Mouse (Mus musculus) frontal cortex, postnatal 25 days (tissue): ENCODE measurements around the gene Traf6.
"Not testable (repeated sequence)": the region's sequence is repeated elsewhere in the genome, so short reads cannot be mapped to it uniquely, and the experiment has no call there.

Experiments used
- DNase-seq, 2 experiments: peaks; one replicate each; pipeline ENCODE4 v3.0.0; 2022; ENCODE audit warnings: low spot score in 2 of 2

Gene Traf6

DNA sequence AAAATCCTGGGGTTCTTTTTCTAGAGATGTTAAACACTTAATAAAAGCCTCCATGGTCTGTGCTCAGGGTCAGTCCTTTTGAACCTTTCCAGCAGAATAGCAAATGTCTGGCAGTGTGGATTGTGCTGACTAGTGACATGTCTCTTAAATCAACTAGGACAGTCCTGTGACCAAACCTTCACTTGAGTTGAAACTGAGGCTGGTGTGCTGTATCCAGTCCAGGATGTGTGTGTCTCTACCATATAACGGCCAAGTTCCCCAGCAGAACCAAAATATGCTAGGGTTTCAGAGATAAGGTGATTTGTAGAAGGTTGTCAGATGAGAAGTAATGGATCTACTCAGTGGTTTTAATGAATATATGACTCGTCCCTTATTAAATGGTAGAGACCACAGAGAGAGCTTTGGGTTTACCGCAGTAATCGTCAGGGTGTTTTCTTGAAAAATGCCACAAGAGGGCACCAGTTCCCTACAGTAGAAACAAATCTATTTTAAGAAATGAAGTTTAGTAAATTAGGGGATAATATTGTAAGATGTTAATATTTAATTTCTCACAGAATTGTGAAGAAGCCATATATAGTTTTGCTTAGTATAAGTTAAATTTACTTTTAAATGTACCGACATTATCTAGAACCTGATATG lies 15.5 kb downstream of the Traf6 start:
- DNase-seq, result no peak

DNA sequence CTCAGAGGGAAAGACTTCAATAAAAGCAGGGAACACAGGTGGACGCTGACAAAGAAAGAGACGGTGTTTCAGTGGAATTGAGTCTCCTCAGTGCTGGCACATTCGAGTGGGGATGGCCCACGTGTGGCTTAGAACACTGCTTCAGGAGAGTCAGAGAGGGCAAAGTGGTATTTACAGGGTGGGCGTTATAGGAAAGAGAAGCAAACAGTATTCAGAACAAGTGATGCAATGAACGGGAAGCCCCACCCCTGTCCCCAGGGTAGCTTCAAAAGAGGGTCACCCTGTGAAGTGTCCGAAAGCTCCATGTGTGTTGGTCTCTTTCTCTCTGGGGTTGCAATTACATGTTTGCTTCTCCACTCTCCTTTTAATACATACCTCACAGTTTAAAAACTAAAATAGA lies 17.4 kb downstream of the Traf6 start:
- no peak for DNase-seq

DNA sequence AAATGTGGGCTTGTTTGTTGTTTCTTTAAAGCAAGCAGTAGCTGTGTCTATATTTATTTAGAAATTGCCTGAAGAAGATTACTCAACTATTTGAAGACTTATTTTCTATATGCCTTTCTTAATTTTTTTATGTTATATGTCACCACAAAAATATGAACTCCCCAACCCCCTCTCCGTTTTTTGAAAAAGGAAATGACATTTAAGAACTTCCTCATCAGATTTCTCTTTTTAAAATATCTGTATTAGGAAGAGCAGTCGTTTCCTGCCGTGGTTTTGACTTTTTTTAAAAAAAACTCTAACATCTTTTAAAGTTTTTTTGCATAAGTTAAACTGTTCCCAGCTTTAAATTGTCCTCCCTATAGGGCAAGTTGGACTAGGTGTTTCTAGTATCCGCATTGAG lies 21.1 kb downstream of the Traf6 start:
- no peak for DNase-seq

DNA sequence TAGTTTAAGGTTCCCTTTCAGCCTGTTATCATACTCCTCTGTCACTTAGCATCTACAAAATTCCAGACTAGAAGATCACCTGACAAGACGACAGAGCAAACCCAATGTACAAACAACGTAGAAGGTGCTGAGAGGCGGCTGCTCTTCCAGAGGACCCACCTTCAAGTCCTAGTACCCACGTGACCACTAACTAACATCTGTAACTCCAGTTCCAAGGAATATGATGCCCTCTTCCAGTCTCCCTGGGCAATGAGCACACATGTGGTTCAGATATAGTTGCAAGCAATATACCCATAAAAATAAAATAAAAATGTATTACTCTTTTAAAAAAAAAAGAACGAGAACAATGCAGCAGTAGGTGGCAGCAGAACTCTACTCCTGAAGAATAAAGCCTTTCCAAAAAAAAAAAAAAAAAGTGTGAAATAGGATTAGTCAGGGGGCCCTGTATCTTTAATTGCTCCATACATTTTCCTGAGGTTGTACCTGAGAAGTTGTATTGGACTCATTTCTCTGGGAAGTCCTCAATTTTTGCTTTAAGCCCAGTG lies 27.8 kb downstream of the Traf6 start:
- DNase-seq, result no peak

DNA sequence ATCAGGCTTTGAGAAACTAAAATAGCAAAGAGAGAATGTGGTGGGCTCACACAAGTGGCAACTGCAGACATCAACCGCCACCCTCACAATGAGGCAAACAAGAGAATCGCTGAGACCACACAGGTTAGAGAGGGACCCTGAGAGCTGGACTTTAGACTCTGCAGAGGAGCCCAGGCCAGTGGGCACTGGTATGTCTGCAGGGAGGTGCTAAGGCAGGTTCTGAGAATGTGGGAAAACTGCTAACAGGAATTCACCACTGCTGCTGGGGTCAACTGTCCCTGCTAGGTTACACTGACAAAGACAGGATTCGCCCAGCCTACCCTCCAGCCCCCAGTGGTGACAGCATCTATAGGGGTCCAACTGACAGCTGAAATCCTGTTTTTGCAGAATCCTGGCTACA lies 33.4 kb downstream of the Traf6 start:
- DNase-seq, result no peak

DNA sequence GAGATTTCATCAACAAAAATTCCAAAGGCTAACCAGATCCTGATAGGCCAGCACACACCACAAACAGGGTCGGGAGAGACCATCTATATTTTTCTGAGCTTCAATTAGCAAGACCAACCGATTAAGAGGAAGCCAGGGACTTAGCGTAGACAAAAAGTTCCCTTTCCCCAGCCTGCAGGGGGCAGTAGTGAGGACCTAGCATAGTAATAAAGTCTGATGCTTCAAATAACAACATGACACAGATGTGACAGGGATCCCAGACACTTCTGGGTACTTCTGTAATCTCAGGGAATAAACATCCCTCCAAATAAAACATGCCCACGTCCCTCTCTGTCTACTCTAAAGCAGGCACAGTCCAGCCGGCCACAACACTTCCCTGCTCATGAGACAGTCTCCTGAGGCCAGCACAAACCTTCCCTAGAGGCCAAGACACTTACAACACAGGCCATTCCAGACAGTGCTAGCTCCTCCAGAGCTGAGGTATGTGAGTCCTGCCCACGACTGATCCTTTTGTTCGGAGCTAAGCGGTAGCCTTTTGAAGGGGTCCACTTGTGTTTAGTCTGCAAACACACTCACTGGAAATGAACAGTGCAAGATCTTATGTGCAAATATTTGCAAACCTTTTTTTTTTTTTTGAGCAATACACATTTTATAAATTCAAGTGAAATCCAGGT lies 37.6 kb downstream of the Traf6 start:
- no peak for DNase-seq

DNA sequence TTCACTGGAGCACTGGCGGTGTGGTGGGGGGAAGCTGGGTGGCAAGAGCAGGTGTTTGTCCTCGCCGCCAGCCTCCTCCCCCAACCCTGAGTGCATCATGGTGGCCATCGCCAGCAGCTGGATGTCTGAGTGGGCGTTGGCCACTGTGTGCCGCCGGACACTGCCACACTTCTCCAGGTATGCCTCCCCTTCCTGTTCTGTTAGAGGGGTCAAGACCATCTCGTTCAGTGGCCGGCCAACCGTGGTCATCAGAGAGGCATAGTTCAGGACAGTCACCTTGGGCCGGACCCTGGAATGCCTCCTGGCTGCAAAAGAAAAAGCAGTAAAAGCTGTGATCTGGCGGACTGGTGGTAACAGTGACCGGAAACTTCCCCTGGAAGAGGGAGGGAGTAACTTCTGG lies 38.9 kb downstream of the Traf6 start:
- no peak for DNase-seq

DNA sequence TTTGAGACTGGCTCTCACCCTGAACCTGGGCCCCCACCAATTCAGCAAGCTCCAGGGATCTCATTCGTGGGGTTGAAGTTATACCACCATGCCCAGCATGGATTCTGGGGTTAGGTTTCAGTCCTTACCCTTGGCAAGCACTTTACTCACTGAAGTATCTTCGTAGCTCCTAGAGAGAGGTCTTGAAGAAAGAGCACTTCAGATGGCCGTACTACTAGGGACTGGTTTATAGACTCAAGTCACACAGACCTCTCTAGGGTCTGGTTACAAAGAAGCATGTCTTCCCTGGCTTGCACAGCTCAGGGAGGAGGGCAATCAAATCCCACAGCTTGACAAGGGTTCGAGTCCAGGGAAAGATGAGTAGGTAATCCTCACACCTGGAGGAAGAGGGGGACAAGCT lies 43.6 kb downstream of the Traf6 start:
- no peak for DNase-seq

DNA sequence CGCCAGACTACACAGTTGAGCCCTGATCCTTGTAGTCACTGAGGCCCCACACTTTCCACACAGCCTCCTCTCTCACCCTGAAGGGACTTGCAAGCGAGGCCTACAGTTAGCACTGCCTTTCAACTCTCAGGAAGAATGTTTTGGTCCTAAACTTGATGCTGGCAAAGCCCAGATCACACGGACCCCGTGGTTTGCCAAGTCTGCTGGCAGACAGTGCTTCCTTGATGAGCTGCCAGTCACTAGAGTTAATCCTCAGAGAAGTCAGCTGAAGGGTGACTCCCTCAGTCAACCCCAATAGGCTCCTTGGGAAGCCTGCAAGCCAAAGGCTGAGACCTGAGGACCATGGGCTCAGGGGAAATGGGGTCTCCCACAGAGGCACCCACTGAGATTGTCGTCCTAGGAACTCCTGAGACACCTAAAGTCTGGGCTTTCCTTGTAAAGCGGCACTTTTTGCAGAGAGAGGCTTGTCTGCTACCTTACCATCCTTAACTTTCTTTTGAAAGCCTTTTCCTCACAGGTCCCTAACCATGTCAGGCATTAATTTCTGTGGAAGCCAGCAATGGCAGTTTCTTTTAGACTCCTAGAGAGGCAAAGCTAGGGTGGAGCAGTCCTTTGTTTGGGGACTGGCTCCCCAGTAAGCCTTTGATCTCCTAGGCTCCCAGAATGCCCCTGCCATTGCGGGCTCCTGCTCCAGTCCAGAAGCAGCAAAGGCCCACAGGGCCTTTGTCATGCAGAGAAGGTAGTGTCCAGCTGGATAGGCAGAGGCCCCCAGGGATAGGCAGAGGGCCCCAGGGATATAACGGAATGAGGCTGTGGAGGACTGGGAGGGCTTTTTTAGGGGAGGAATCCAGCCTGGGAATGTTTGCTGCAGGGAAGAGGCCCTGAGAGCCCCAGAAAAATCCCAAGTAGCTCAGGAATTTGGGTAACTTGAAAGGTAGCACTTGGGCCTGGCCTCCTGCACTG lies 44.4 kb downstream of the Traf6 start:
- DNase-seq, result no peak

DNA sequence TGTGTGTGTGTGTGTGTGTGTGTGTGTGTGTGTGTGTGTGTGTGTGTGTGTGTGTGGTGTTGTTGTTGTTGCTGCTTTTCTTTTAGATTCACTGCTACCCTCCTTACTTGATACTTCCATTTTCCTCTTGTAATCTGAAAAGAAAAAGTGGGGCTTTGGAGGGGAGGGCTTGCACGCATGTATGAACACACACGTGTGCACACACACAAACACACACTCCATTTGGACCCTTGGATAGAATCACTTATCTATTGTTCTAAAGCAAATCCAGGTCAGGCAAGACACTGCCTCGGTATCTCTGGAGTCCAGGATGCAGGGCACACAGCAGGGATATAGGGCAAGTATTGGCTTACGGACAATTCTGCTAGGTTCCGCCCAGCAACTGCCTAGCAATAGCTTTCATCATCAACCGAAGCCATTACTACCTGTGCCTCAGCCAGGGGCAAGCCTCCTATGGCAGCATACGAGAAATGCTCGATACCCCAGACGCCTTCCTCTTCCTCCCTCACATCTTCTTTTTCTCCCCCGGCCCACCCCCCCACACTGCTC lies 45.2 kb downstream of the Traf6 start:
- no peak for DNase-seq

DNA sequence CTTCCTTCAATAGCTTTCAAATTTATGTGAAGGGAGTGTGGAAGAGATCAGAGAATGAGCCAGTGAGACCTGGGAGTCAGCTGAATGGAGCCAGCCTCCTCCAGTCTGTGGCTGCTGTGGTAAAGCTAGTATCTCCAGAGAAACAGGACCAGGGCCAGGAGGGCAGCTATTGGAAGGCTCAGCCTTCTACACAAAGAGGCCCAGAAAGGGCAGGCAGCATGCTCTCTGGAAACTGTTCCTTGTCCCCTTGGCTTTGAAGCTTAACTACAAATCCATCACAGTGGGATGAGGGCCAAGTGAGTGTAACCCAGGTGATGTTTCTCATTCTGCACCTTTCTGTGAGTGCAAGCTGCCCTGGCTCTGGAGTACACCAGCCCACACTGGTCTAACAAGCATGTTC lies 49.6 kb downstream of the Traf6 start:
- DNase-seq, result no peak

DNA sequence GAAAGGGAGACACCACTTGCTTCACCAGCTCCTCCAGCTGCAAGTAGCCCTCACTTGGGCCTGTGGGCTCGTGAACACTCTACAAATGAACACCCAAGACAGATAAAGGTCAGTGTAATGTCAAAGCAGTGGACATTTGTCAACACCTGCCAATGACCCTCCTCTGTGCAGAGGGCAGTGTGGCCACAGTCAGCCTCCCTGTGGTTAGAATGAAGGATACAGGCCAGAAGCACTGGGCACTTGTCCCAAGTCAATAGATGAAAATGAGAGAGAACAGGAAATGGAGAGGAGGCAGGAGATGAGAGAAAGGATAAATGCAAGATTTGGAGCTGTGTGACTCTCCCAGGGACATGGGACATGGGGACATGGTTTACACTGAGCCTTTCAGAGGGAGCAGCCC lies 51.2 kb downstream of the Traf6 start:
- DNase-seq, result no peak

DNA sequence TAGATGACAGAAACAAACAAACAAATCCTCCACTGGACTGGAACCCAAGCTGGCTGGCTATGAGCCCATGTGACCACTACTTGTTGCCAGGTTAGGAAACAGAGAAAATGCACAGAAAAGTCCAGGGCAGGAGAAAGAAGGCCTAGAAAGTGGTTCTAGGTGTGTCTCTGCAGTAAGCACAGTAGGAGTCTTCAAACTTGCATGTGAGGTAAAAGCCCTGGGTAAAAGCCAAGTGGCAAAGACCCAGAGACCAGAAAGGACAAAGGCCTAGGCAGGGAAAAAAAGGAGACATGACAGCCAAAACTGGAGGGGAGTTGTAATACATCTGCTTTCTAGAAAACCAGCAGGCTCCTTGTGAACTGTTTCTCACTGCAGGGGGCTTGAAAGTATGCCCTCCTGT lies 52.7 kb downstream of the Traf6 start:
- DNase-seq, result no peak

DNA sequence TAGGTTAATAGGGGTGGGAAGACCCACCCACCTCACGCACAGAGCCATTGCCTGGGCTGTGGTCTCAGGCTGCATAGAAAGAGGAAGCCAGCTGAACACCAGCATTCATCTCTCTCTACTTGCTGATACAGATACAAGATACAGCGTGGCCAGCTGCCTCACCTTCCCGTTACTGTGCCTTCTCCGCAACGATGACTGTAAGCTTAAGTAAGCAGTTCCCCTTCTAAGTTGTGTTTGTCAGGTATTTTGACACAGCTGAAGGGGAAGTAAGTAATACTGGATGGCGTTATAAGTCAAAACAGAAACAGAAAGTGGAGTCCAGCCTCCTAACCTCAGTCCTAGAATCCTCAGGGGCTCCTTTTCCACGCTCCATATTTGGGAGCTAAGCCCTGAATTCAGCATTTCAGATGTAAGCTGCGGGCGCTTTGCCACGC lies 54.6 kb downstream of the Traf6 start:
- DNase-seq, result no peak

DNA sequence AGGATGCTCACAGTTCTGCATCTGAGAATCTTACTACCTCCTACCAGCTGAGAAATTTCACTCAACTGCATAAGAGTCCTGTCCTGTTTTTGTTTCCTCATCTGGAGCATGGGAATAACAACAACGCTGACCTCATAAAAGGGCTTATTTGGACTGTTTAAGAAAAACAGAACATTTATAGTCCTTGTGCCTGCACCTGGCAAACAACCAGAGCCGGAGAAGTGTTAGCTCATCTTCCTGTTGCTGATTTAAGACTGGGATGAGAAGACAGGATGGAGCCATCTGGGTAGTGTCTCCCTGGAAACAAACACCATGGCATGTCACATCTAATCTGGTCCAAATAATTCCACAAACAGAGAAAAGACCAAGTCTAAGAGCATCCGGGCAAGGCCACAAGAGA lies 55.3 kb downstream of the Traf6 start:
- DNase-seq, result no peak

DNA sequence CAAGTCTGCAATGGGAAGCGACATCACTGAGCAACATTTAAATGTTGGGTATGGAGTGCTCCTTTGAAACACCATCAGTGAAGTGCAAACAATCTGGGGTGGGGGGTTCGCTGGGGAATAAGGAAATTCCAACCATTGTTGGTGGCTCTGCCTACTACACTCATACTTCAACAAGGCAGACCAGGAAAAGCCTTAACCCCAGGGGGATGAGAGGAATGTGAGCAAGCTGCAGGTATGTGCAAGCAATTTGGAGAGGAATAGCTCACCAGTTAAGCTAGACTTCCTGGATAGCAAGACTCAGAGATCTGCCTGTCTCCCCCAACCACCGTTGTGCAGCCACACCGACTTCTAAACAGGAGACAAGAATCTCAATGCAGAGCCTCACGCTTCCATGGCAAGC lies 61.7 kb downstream of the Traf6 start:
- no peak for DNase-seq

DNA sequence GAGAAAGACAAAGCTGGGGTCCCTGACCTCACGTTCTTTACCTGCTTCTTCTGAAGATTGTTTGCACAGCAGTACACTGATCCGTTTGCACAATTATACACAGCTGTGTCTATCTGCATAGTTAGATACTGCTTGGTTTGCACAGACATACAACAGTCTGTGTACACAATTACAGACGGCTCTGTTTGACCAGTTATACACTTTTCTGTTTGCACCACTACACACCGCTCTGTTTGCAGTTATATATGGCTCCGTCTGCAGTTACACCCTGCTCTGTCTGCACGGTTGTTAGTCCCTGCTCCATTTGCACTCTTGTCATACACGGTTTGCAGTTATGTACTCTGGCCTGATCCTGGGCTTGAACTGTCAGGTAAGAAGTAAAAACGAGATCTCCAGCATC lies 63.4 kb downstream of the Traf6 start:
- DNase-seq, result no peak

DNA sequence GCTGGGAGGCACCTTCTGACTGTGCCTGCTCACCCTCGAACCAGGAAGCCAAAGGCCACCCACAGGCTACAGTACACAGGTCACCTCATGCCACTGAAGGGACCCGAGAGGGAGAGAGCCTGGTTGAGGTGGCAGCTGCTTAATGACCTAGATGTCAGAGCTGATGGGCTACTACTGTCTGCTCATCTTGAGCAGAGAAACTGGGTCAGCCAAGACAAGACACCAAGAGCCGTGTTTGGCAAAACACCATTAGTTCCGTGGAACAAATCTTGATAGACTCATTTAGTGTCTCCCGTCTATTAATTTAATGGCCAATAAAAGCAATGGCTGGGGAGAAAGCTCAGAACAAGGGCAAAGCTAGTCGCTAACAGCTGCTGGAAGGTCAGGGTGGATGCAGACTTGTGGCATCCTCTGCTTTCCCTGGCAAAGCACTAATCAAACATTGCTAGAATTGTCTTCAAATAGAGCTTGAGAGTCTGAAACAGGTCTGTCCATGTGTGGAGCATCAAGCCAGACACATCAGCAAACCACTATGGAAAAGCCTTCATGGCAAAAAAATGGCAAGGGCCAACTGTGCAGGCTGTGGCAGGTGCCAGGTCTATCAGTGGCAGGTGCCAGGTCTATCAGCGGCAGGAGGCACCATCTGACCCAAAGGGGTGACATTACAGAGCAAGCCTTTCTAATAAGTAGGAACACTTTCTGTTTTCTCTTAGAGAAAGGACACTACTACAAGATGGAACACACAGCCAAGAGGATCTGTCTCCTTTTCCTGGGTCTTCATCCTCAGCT lies 64.0 kb downstream of the Traf6 start:
- DNase-seq, result no peak

DNA sequence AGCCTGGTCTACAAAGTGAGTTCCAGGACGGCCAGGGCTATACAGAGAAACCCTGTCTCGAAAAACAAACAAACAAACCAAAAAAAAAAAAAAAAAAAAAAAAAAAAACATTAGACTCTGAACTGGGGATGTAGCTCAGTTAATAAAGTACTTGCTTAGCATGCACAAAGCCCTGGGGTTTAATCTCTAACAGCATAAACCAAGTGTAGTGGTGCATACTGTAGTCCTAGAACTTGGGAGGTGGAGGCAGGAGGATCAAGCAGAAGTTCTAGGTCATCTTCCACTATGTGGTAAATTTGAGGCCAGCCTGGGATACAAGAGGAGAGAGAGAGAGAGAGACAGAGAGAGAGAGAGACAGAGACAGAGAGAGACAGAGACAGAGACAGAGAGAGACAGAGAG lies 67.4 kb downstream of the Traf6 start:
- DNase-seq, result not testable (repeated sequence)

DNA sequence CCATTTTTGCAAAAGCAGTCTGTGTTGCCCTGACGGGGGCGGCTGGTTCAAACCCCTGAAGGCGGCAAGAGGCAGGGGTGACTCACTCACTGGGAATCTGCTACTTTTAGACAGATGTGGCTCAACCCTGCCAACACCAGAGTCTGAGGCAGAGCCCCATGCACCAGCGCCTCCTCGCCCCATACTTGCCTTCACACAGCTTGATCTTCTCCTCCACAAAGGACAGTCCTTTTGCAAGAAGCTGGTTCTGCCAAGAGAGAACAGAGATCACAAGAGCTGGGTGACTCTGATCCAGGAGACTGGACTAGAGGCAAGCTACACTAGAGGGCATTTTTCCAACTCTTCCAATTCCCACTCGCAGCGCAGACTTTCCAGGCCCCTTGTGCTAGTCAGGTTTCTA lies 68.3 kb downstream of the Traf6 start:
- DNase-seq, result no peak
